Mouse (Mus musculus) megakaryocyte, embryonic 14.5 days (primary cell): ENCODE results near the gene Chsy1.

ENCODE experiments used
- FLI1 ChIP-seq: IDR thresholded peaks from 2 replicates; pipeline ENCODE4 v1.6.1; 2012; ENCODE audit warnings: low read length, inconsistent platforms, mixed read lengths
- GATA1 ChIP-seq: IDR thresholded peaks from 3 replicates; pipeline ENCODE4 v1.6.1; 2012; ENCODE audit warnings: mixed read lengths, low read length, inconsistent platforms, borderline replicate concordance

DNA sequence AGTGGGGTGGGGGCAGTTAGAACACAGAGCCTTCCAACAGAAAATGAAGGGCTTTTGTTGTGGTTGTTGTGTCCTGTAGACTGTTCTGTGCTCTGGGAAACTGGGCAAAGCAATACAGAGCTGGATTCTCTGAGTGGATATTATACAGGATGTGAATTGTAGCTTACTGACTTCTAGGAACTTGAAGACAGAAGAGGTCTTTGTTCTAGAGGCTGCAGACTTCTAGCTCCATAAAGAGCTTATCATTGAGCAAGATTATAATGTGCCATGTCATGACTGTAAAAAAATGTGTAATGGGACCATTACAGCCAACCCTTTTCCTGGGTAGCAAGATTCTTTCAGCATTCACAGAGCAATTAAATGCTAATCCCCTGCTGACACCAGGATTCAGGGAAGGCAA lies 26.9 kb downstream of the Chsy1 start:
- TF ChIP-seq GATA1 (no peak), FLI1 (no peak)
